Mouse (Mus musculus) urinary bladder, postnatal 4 days (tissue): ENCODE data around the gene Gm45062.

Experiments used
- DNase-seq, 2 experiments: peaks; one replicate each; pipeline ENCODE4 v3.0.0; 2021 to 2022; ENCODE audit warnings: low spot score in 2 of 2

The Gm45062 gene

GRCm38 (mm10) chr6:8416802-8417569 lies 157.7 kb downstream of the Gm45062 start:
- no peak for DNase-seq

GRCm38 (mm10) chr6:8419485-8420186 lies 160.4 kb downstream of the Gm45062 start:
- DNase-seq, result no peak

GRCm38 (mm10) chr6:8420187-8420503 lies 160.9 kb downstream of the Gm45062 start:
- DNase-seq, result no peak

- no peak for DNase-seq
Measured at GRCm38 (mm10) chr6:8421421-8421820, 162.2 kb downstream of the Gm45062 start.

- no peak for DNase-seq
Measured at GRCm38 (mm10) chr6:8421959-8422581, 162.8 kb downstream of the Gm45062 start.

- no peak for DNase-seq
Measured at GRCm38 (mm10) chr6:8423142-8423541, 163.9 kb downstream of the Gm45062 start.

- DNase-seq, result no peak
Measured at GRCm38 (mm10) chr6:8427692-8428091, 168.4 kb downstream of the Gm45062 start.

- no peak for DNase-seq
Measured at GRCm38 (mm10) chr6:8430610-8431234, 171.5 kb downstream of the Gm45062 start.

GRCm38 (mm10) chr6:8433179-8433578 lies 173.9 kb downstream of the Gm45062 start:
- no peak for DNase-seq

- DNase-seq, result no peak
Measured at GRCm38 (mm10) chr6:8437937-8438336, 178.7 kb downstream of the Gm45062 start.

GRCm38 (mm10) chr6:8441814-8442213 lies 182.6 kb downstream of the Gm45062 start:
- no peak for DNase-seq

GRCm38 (mm10) chr6:8446786-8447185 lies 187.5 kb downstream of the Gm45062 start:
- peak; percentile 18 to 61 for DNase-seq

GRCm38 (mm10) chr6:8455599-8455998 lies 196.3 kb downstream of the Gm45062 start:
- DNase-seq, result no peak

- no peak for DNase-seq
Measured at GRCm38 (mm10) chr6:8458596-8458995, 199.3 kb downstream of the Gm45062 start.

GRCm38 (mm10) chr6:8462447-8462846 lies 203.2 kb downstream of the Gm45062 start:
- DNase-seq, result no peak

- no peak for DNase-seq
Measured at GRCm38 (mm10) chr6:8465388-8465787, 206.1 kb downstream of the Gm45062 start.

- DNase-seq, result no peak
Measured at GRCm38 (mm10) chr6:8465985-8466384, 206.7 kb downstream of the Gm45062 start.

- no peak for DNase-seq
Measured at GRCm38 (mm10) chr6:8467667-8468337, 208.6 kb downstream of the Gm45062 start.

GRCm38 (mm10) chr6:8469918-8470317 lies 210.7 kb downstream of the Gm45062 start:
- no peak for DNase-seq

GRCm38 (mm10) chr6:8472125-8472524 lies 212.9 kb downstream of the Gm45062 start:
- DNase-seq, result no peak

- DNase-seq, result peak in 1 of 2 experiments; percentile 20
Measured at GRCm38 (mm10) chr6:8472915-8473314, 213.7 kb downstream of the Gm45062 start.

- no peak for DNase-seq
Measured at GRCm38 (mm10) chr6:8473498-8473897, 214.2 kb downstream of the Gm45062 start.
